Mouse (Mus musculus) left cerebral cortex, adult 8-10 months (tissue): ENCODE measurements around the gene Eipr1. TPM values are rescaled to one million over a fixed set of nuclear protein-coding genes. Genes with fewer than 3 reads are reported as not detected.

Experiments used
- total RNA-seq, 4 experiments: library from RNA; stranded (reverse); gene quantifications; 2 replicates each; pipeline ENCODE4 v1.2.4; 2022

Eipr1 gene
- total RNA-seq, 4 experiments from 2014 or later = 57.1 to 65.8 (median 61.0) TPM

Other genes with a start within 250 kb of the Eipr1 start
- gene Dcdc2c, start 199.4 kb upstream of the Eipr1 start, total RNA-seq = under 1 TPM; 0.48 to 1.00 (median 0.62) TPM
- 1 to 10 TPM in 1 of 4 experiments, under 1 TPM in 3; 0.74 to 1.3 (median 0.91) TPM for gene Allc, start 169.3 kb upstream of the Eipr1 start, total RNA-seq
- gene Colec11, start 128.4 kb upstream of the Eipr1 start, total RNA-seq = under 1 TPM in 3 of 4 experiments, not detected in 1; 0.35 to 0.39 (median 0.35) TPM
- gene Rps7, start 115.8 kb upstream of the Eipr1 start, total RNA-seq = 100 to 1,000 TPM; 266 to 307 (median 284) TPM
- gene Rnaseh1, start 102.2 kb upstream of the Eipr1 start, total RNA-seq = 10 to 100 TPM; 12.0 to 12.9 (median 12.7) TPM
- 10 to 100 TPM; 37.5 to 44.6 (median 41.2) TPM for gene Adi1, start 76.6 kb upstream of the Eipr1 start, total RNA-seq
- 10 to 100 TPM; 67.0 to 72.8 (median 70.2) TPM for gene Trappc12, start 1.3 kb upstream of the Eipr1 start, total RNA-seq